Mouse (Mus musculus): ENCODE measurements around the gene Gm10719. TPM values are rescaled to one million over a fixed set of nuclear protein-coding genes. Genes with fewer than 3 reads are reported as not detected.
A peak's percentile ranks its signal among the peaks of the same experiment; 100 is the strongest.
"Not testable (repeated sequence)": the region's sequence is repeated elsewhere in the genome, so short reads cannot be mapped to it uniquely, and the experiment has no call there.

The Gm10719 gene
- polyA plus RNA-seq, 1 experiment from 2014 or later = not detected

DNA sequence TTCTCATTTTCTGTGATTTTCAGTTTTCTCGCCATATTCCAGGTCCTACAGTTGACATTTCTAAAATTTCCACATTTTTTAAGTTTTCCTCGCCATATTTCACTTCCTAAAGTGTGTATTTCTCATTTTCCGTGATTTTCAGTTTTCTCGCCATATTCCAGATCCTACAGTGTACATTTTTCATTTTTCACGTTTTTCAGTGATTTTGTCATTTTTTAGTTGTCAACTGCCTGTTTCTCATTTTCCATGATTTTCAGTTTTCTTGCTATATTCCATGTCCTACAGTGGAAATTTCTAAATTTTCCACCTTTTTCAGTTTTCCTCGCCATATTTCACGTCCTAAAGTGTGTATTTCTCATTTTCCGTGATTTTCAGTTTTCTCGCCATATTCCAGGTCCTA is 9.9 kb upstream of the Gm10719 start:
- not testable (repeated sequence) for H3K4me2 ChIP-seq (ENCODE audit: low read length); H3K9ac ChIP-seq (ENCODE audit: low read length); ATAC-seq (ENCODE audit: insufficient number of reproducible peaks, insufficient read depth, low FRiP score, low read depth); H3K4me3 ChIP-seq (ENCODE audit: control insufficient read depth in 1 of 2, insufficient read depth in 1 of 2, low read depth in 1 of 2, low read length in 2 of 2); H3K36me3 ChIP-seq (ENCODE audit: control insufficient read depth, insufficient read depth, low read length); H3K27me3 ChIP-seq (ENCODE audit: control insufficient read depth, insufficient read depth, low read length); H3K27ac ChIP-seq (replicated peaks in 1 of 2; ENCODE audit: control insufficient read depth in 1 of 2, insufficient read depth in 1 of 2, low read depth in 2 of 2, low read length in 2 of 2); H3K9me3 ChIP-seq (ENCODE audit: control insufficient read depth, low read length); H3K4me1 ChIP-seq (ENCODE audit: control insufficient read depth in 2 of 2, insufficient read depth in 2 of 2, low read length in 2 of 2)
- WGBS = 73% methylated on average over 7 of the region's 9 CpGs

DNA sequence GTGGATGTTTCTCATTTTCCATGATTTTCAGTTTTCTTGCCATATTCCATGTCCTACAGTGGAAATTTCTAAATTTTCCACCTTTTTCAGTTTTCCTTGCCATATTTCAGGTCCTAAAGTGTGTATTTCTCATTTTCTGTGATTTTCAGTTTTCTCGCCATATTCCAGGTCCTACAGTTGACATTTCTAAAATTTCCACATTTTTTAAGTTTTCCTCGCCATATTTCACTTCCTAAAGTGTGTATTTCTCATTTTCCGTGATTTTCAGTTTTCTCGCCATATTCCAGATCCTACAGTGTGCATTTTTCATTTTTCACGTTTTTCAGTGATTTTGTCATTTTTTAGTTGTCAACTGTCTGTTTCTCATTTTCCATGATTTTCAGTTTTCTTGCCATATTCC is 7.9 kb upstream of the Gm10719 start:
- peak; percentile 23; the same call in 1 of the 2 replicates for ATAC-seq (ENCODE audit: insufficient number of reproducible peaks, insufficient read depth, low FRiP score, low read depth)
- not testable (repeated sequence) for H3K4me3 ChIP-seq (ENCODE audit: control insufficient read depth in 1 of 2, insufficient read depth in 1 of 2, low read depth in 1 of 2, low read length in 2 of 2); H3K4me2 ChIP-seq (ENCODE audit: low read length); H3K27me3 ChIP-seq (ENCODE audit: control insufficient read depth, insufficient read depth, low read length); H3K4me1 ChIP-seq (ENCODE audit: control insufficient read depth in 2 of 2, insufficient read depth in 2 of 2, low read length in 2 of 2); H3K9me3 ChIP-seq (ENCODE audit: control insufficient read depth, low read length); H3K9ac ChIP-seq (ENCODE audit: low read length); H3K36me3 ChIP-seq (ENCODE audit: control insufficient read depth, insufficient read depth, low read length); H3K27ac ChIP-seq (replicated peaks in 1 of 2; ENCODE audit: control insufficient read depth in 1 of 2, insufficient read depth in 1 of 2, low read depth in 2 of 2, low read length in 2 of 2)
- no CpG with 5 or more reads among the region's 5 CpGs for WGBS

DNA sequence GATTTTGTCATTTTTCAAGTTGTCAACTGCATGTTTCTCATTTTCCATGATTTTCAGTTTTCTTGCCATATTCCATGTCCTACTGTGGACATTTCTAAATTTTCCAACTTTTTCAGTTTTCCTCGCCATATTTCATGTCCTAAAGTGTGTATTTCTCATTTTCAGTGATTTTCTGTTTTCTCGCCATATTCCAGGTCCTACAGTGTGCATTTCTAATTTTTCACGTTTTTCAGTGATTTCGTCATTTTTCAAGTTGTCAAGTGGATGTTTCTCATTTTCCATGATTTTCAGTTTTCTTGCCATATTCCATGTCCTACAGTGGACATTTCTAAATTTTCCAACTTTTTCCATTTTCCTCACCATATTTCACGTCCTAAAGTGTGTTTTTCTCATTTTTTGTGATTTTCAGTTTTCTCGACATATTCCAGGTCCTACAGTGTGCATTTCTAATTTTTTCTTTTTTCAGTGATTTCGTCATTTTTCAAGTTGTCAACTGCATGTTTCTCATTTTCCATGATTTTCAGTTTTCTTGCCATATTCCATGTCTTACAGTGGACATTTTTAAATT is 5.1 kb upstream of the Gm10719 start:
- H3K9me3 ChIP-seq (ENCODE audit: control insufficient read depth, low read length); H3K9ac ChIP-seq (ENCODE audit: low read length); H3K4me1 ChIP-seq (ENCODE audit: control insufficient read depth in 2 of 2, insufficient read depth in 2 of 2, low read length in 2 of 2); H3K27me3 ChIP-seq (ENCODE audit: control insufficient read depth, insufficient read depth, low read length); ATAC-seq (ENCODE audit: insufficient number of reproducible peaks, insufficient read depth, low FRiP score, low read depth); H3K4me2 ChIP-seq (ENCODE audit: low read length); H3K4me3 ChIP-seq (ENCODE audit: control insufficient read depth in 1 of 2, insufficient read depth in 1 of 2, low read depth in 1 of 2, low read length in 2 of 2); H3K36me3 ChIP-seq (ENCODE audit: control insufficient read depth, insufficient read depth, low read length); H3K27ac ChIP-seq (replicated peaks in 1 of 2; ENCODE audit: control insufficient read depth in 1 of 2, insufficient read depth in 1 of 2, low read depth in 2 of 2, low read length in 2 of 2): not testable (repeated sequence)
- 75% methylated on average over 2 of the region's 7 CpGs for WGBS

DNA sequence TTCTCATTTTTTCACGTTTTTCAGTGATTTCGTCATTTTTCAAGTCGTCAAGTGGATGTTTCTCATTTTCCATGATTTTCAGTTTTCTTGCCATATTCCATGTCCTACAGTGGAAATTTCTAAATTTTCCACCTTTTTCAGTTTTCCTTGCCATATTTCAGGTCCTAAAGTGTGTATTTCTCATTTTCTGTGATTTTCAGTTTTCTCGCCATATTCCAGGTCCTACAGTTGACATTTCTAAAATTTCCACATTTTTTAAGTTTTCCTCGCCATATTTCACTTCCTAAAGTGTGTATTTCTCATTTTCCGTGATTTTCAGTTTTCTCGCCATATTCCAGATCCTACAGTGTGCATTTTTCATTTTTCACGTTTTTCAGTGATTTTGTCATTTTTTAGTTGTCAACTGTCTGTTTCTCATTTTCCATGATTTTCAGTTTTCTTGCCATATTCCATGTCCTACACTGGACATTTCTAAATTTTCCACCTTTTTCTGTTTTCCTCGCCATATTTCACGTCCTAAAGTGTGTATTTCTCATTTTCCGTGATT is 4.4 kb upstream of the Gm10719 start, which contains the start of gene Gm10721:
Gene Gm10721, plus strand, starts transcription at position 408 of the 547 bp plus-strand sequence.
- H3K27me3 ChIP-seq (ENCODE audit: control insufficient read depth, insufficient read depth, low read length); H3K9ac ChIP-seq (ENCODE audit: low read length); H3K36me3 ChIP-seq (ENCODE audit: control insufficient read depth, insufficient read depth, low read length); H3K4me1 ChIP-seq (ENCODE audit: control insufficient read depth in 2 of 2, insufficient read depth in 2 of 2, low read length in 2 of 2); H3K9me3 ChIP-seq (ENCODE audit: control insufficient read depth, low read length); H3K27ac ChIP-seq (replicated peaks in 1 of 2; ENCODE audit: control insufficient read depth in 1 of 2, insufficient read depth in 1 of 2, low read depth in 2 of 2, low read length in 2 of 2); H3K4me2 ChIP-seq (ENCODE audit: low read length); H3K4me3 ChIP-seq (ENCODE audit: control insufficient read depth in 1 of 2, insufficient read depth in 1 of 2, low read depth in 1 of 2, low read length in 2 of 2): not testable (repeated sequence)
- peak; percentile 53 for ATAC-seq (ENCODE audit: insufficient number of reproducible peaks, insufficient read depth, low FRiP score, low read depth)
- no CpG with 5 or more reads among the region's 11 CpGs for WGBS

DNA sequence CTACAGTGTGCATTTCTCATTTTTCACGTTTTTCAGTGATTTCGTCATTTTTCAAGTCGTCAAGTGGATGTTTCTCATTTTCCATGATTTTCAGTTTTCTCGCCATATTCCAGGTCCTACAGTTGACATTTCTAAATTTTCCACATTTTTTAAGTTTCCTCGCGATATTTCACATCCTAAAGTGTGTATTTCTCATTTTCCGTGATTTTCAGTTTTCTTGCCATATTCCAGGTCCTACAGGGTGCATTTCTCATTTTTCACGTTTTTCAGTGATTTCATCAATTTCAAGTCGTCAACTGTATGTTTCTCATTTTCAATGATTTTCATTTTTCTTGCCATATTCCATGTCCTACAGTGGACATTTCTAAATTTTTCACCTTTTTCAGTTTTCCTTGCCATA is 1.9 kb upstream of the Gm10719 start, which contains the start of gene Gm10720:
Gene Gm10720, plus strand, starts transcription at position 301 of the 400 bp plus-strand sequence.
- not testable (repeated sequence) for H3K9me3 ChIP-seq (ENCODE audit: control insufficient read depth, low read length); H3K4me3 ChIP-seq (ENCODE audit: control insufficient read depth in 1 of 2, insufficient read depth in 1 of 2, low read depth in 1 of 2, low read length in 2 of 2); H3K4me1 ChIP-seq (ENCODE audit: control insufficient read depth in 2 of 2, insufficient read depth in 2 of 2, low read length in 2 of 2); H3K27ac ChIP-seq (replicated peaks in 1 of 2; ENCODE audit: control insufficient read depth in 1 of 2, insufficient read depth in 1 of 2, low read depth in 2 of 2, low read length in 2 of 2); H3K36me3 ChIP-seq (ENCODE audit: control insufficient read depth, insufficient read depth, low read length); H3K4me2 ChIP-seq (ENCODE audit: low read length); H3K27me3 ChIP-seq (ENCODE audit: control insufficient read depth, insufficient read depth, low read length); H3K9ac ChIP-seq (ENCODE audit: low read length); ATAC-seq (ENCODE audit: insufficient number of reproducible peaks, insufficient read depth, low FRiP score, low read depth)
- 55% methylated on average over 4 of the region's 9 CpGs for WGBS

DNA sequence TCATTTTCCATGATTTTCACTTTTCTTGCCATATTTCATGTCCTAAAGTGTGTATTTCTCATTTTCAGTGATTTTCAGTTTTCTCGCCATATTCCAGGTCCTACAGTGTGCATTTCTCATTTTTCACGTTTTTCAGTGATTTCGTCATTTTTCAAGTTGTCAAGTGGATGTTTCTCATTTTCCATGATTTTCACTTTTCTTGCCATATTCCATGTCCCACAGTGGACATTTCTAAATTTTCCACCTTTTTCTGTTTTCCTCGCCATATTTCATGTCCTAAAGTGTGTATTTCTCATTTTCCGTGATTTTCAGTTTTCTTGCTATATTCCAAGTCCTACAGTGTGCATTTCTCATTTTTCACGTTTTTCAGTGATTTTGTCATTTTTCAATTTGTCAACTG is 1.3 kb upstream of the Gm10719 start:
- H3K4me3 ChIP-seq (ENCODE audit: control insufficient read depth in 1 of 2, insufficient read depth in 1 of 2, low read depth in 1 of 2, low read length in 2 of 2); H3K9ac ChIP-seq (ENCODE audit: low read length); H3K36me3 ChIP-seq (ENCODE audit: control insufficient read depth, insufficient read depth, low read length); H3K27ac ChIP-seq (replicated peaks in 1 of 2; ENCODE audit: control insufficient read depth in 1 of 2, insufficient read depth in 1 of 2, low read depth in 2 of 2, low read length in 2 of 2); H3K4me2 ChIP-seq (ENCODE audit: low read length); H3K27me3 ChIP-seq (ENCODE audit: control insufficient read depth, insufficient read depth, low read length); ATAC-seq (ENCODE audit: insufficient number of reproducible peaks, insufficient read depth, low FRiP score, low read depth); H3K4me1 ChIP-seq (ENCODE audit: control insufficient read depth in 2 of 2, insufficient read depth in 2 of 2, low read length in 2 of 2); H3K9me3 ChIP-seq (ENCODE audit: control insufficient read depth, low read length): not testable (repeated sequence)
- 71% methylated on average over 4 of the region's 6 CpGs for WGBS

DNA sequence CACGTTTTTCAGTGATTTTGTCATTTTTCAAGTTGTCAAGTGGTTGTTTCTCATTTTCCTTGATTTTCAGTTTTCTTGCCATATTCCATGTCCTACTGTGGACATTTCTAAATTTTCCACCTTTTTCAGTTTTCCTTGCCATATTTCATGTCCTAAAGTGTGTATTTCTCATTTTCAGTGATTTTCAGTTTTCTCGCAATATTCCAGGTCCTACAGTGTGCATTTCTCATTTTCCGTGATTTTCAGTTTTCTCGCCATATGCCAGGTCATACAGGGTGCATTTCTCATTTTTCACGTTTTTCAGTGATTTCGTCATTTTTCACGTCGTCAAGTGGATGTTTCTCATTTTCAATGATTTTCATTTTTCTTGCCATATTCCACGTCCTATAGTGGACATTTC is 1.7 kb downstream of the Gm10719 start:
- 62% methylated on average over 9 of the region's 9 CpGs for WGBS
- ATAC-seq (ENCODE audit: insufficient number of reproducible peaks, insufficient read depth, low FRiP score, low read depth); H3K9me3 ChIP-seq (ENCODE audit: control insufficient read depth, low read length); H3K27me3 ChIP-seq (ENCODE audit: control insufficient read depth, insufficient read depth, low read length); H3K4me1 ChIP-seq (ENCODE audit: control insufficient read depth in 2 of 2, insufficient read depth in 2 of 2, low read length in 2 of 2); H3K4me2 ChIP-seq (ENCODE audit: low read length); H3K27ac ChIP-seq (replicated peaks in 1 of 2; ENCODE audit: control insufficient read depth in 1 of 2, insufficient read depth in 1 of 2, low read depth in 2 of 2, low read length in 2 of 2); H3K36me3 ChIP-seq (ENCODE audit: control insufficient read depth, insufficient read depth, low read length); H3K4me3 ChIP-seq (ENCODE audit: control insufficient read depth in 1 of 2, insufficient read depth in 1 of 2, low read depth in 1 of 2, low read length in 2 of 2); H3K9ac ChIP-seq (ENCODE audit: low read length): not testable (repeated sequence)

All from heart, embryonic 14.5 days (tissue).